Mouse (Mus musculus) intestine, embryonic 16.5 days (tissue): Measurements from ENCODE around the gene Kcnq1. TPM values are rescaled to one million over a fixed set of nuclear protein-coding genes. Genes with fewer than 3 reads are reported as not detected.

Source experiments
- ATAC-seq: fragments of 200-750 bp; cut with Nextera tagmentation; 2 replicates; pipeline ENCODE4 v1.8.0; 2017; ENCODE audit warnings: moderate TSS enrichment, moderate library complexity
- H3K27ac ChIP-seq: fragments of 300-500 bp; sonication (generic); 2 replicates; pipeline ENCODE4 v1.5.1; 2014; ENCODE audit warnings: mild to moderate bottlenecking, low read length
- H3K27me3 ChIP-seq: fragments of 300-500 bp; sonication (generic); replicated peaks from 2 replicates; pipeline ENCODE4 v1.6.1; 2014; ENCODE audit warnings: low read length, control low read depth, mixed read lengths; ENCODE audit not compliant: control insufficient read depth, insufficient read depth
- H3K36me3 ChIP-seq: fragments of 300-500 bp; sonication (generic); 2 replicates; pipeline ENCODE4 v1.6.1; 2014; ENCODE audit warnings: low read length, control low read depth; ENCODE audit not compliant: control insufficient read depth, insufficient read depth
- H3K4me1 ChIP-seq: fragments of 300-500 bp; sonication (generic); 2 replicates; pipeline ENCODE4 v1.6.1; 2014; ENCODE audit warnings: low read length, control low read depth, mixed read lengths; ENCODE audit not compliant: control insufficient read depth, insufficient read depth
- H3K4me2 ChIP-seq: fragments of 300-500 bp; sonication (generic); 2 replicates; pipeline ENCODE4 v1.6.1; 2014; ENCODE audit warnings: low read depth, low read length, control low read depth
- H3K4me3 ChIP-seq: fragments of 300-500 bp; sonication (generic); 2 replicates; pipeline ENCODE4 v1.5.1; 2014; ENCODE audit warnings: mild to moderate bottlenecking, low read length
- H3K9ac ChIP-seq: fragments of 300-500 bp; sonication (generic); 2 replicates; pipeline ENCODE4 v1.6.1; 2014; ENCODE audit warnings: low read depth, low read length
- H3K9me3 ChIP-seq: fragments of 300-500 bp; sonication (generic); 2 replicates; pipeline ENCODE4 v1.6.1; 2016; ENCODE audit warnings: low read length, control low read depth; ENCODE audit not compliant: control insufficient read depth
- WGBS: fragments of 180-500 bp; shearing (Covaris S2); extraction: QIAGEN DNeasy Blood & Tissue Kit; methylation state at CpG from one replicate; pipeline ENCODE4 v1.1.7; 2014; 5-methylcytosine and 5-hydroxymethylcytosine counted together
- polyA plus RNA-seq: library from polyadenylated mRNA; unstranded; fragments of >200 nt; fragmentation: Nextera tagmentation; extraction: Ambion mirVana; gene quantifications from 2 replicates; pipeline ENCODE4 v1.2.1, GENCODE M21; 2015

Kcnq1 gene
- polyA plus RNA-seq, 1 experiment from 2014 or later: 9.7 TPM

- no peaks in the 10 kb centered on the region for H3K9me3 ChIP-seq
- H3K4me2 ChIP-seq: no peak overlapping the region
- H3K4me1 ChIP-seq: peaks cover 6% of the 10 kb centered on the region; the same call in 1 of the 2 replicates
- no peak overlapping the region for H3K4me3 ChIP-seq
- 68% methylated on average over 15 of the region's 15 CpGs for WGBS
- H3K36me3 ChIP-seq: no peaks in the 10 kb centered on the region
- no peak overlapping the region for H3K9ac ChIP-seq
- H3K27ac ChIP-seq: peak overlapping the region; percentile 67; the same call in 1 of the 2 replicates
- peak; percentile 79 for ATAC-seq
- no peaks in the 10 kb centered on the region for H3K27me3 ChIP-seq
Measured at GRCm38 (mm10) chr7:143340601-143341281, 234.6 kb downstream of the Kcnq1 start.

GRCm38 (mm10) chr7:143341301-143341980 is 235.3 kb downstream of the Kcnq1 start:
- 50% methylated on average over 3 of the region's 3 CpGs for WGBS

GRCm38 (mm10) chr7:143343781-143344306 is 237.7 kb downstream of the Kcnq1 start:
- WGBS: 45% methylated on average over 12 of the region's 12 CpGs
- H3K4me1 ChIP-seq: peaks cover 6% of the 10 kb centered on the region; the same call in 1 of the 2 replicates
- H3K36me3 ChIP-seq: no peaks in the 10 kb centered on the region
- ATAC-seq: no peak
- no peak overlapping the region for H3K9ac ChIP-seq
- no peak overlapping the region for H3K4me2 ChIP-seq
- H3K27me3 ChIP-seq: no peaks in the 10 kb centered on the region
- no peaks in the 10 kb centered on the region for H3K9me3 ChIP-seq
- H3K27ac ChIP-seq: no peak overlapping the region
- no peak overlapping the region for H3K4me3 ChIP-seq

More at GRCm38 (mm10) chr7:143341301-143341980, 235.3 kb downstream of the Kcnq1 start:
- Histone ChIP-seq H3K4me2 (no peak overlapping the region), H3K4me3 (no peak overlapping the region), H3K27me3 (no peaks in the 10 kb centered on the region), H3K9me3 (no peaks in the 10 kb centered on the region), H3K36me3 (no peaks in the 10 kb centered on the region), H3K9ac (no peak overlapping the region), H3K27ac (peak overlapping the region; percentile 67), H3K4me1 (peaks cover 6% of the 10 kb centered on the region; the same call in 1 of the 2 replicates)
- peak; percentile 82 for ATAC-seq

- Histone ChIP-seq H3K27me3 (no peaks in the 10 kb centered on the region), H3K9me3 (no peaks in the 10 kb centered on the region), H3K9ac (no peak overlapping the region), H3K36me3 (no peaks in the 10 kb centered on the region), H3K4me1 (no peaks in the 10 kb centered on the region), H3K4me3 (no peak overlapping the region), H3K27ac (no peak overlapping the region), H3K4me2 (no peak overlapping the region)
- ATAC-seq: no peak
- WGBS: 80% methylated on average over 7 of the region's 7 CpGs
Measured at GRCm38 (mm10) chr7:143349287-143349686, 243.1 kb downstream of the Kcnq1 start.

DNA sequence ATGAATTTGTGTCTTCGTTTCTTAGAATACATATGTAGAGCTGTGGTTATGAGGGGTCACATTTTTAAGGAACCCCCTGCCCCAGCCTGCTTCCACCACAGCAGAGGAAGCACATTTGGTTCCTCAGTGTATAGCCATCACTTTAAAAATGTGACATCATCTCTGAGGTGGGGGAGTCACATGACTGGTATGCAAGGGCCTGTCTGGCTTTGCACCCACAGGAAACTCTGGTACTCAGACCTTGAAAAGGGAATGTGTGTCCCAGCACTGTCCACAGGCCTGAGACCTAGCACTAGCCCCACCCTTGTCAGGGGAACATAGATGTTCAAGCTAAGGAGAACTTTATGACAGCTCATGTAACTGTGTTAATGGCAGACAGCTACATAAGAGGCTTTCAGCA is 243.7 kb downstream of the Kcnq1 start:
- Histone ChIP-seq H3K9me3 (no peaks in the 10 kb centered on the region), H3K9ac (no peak overlapping the region), H3K27me3 (no peaks in the 10 kb centered on the region), H3K4me3 (no peak overlapping the region), H3K27ac (no peak overlapping the region), H3K4me2 (no peak overlapping the region), H3K4me1 (no peaks in the 10 kb centered on the region), H3K36me3 (no peaks in the 10 kb centered on the region)
- 87% methylated on average over 1 of the region's 1 CpGs for WGBS
- no peak; the same call in 1 of the 2 replicates for ATAC-seq

DNA sequence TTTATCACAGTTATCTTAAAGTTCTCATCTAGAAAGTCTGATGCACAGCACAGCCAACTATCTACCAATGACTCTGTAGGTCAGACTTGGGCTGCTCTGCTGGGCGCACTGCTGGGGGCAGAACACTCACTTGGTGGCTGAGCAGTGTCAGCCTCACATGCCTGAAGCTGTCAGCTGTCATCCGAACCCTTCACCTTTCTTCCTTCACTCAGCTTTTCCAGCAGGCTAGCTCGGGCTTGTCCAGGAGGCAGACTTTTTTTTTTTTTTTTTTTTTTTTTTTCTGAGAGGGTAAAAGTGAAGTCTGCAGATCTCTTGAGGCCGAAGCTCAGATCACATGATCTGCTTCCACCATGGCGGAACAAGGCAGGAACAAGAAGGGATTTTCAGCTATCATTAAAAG is 249.7 kb downstream of the Kcnq1 start:
- WGBS: 75% methylated on average over 5 of the region's 5 CpGs
- Histone ChIP-seq H3K4me3 (no peak overlapping the region), H3K4me1 (peaks cover 22% of the 10 kb centered on the region; the same call in 1 of the 2 replicates), H3K36me3 (no peaks in the 10 kb centered on the region), H3K27ac (no peak overlapping the region), H3K9ac (no peak overlapping the region), H3K9me3 (no peaks in the 10 kb centered on the region), H3K4me2 (no peak overlapping the region), H3K27me3 (no peaks in the 10 kb centered on the region)
- no peak for ATAC-seq

DNA sequence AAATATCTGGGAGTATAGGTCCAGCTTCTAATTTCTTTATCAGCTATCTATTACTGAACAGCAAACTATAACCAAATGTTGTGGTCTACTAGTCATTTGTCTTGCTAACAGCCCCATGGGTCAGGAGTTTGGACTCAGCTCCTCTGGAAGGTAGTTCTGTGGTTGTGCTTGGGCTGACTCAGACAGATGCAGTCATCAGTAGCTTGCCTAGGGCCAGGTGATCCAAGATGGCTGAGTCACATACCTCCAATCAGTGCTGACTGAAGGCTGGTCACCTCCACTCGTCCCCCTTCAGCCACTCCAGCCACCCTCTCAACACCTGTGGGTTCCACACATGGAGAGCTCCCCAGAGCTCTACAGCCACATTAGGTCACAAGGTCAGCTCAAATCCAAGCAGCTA is 250.9 kb downstream of the Kcnq1 start:
- 86% methylated on average over 1 of the region's 1 CpGs for WGBS
- no peak overlapping the region for H3K27ac ChIP-seq
- H3K4me1 ChIP-seq: peaks cover 22% of the 10 kb centered on the region; the same call in 1 of the 2 replicates
- H3K4me3 ChIP-seq: no peak overlapping the region
- H3K36me3 ChIP-seq: no peaks in the 10 kb centered on the region
- no peak for ATAC-seq
- no peak overlapping the region for H3K4me2 ChIP-seq
- H3K9me3 ChIP-seq: no peaks in the 10 kb centered on the region
- no peaks in the 10 kb centered on the region for H3K27me3 ChIP-seq
- no peak overlapping the region for H3K9ac ChIP-seq

- ATAC-seq: no peak
- H3K27me3 ChIP-seq: no peaks in the 10 kb centered on the region
- no peak overlapping the region for H3K4me2 ChIP-seq
- no peak overlapping the region for H3K9ac ChIP-seq
- WGBS: 54% methylated on average over 4 of the region's 4 CpGs
- no peaks in the 10 kb centered on the region for H3K36me3 ChIP-seq
- H3K4me3 ChIP-seq: no peak overlapping the region
- H3K4me1 ChIP-seq: peaks cover 22% of the 10 kb centered on the region; the same call in 1 of the 2 replicates
- H3K27ac ChIP-seq: no peak overlapping the region
- H3K9me3 ChIP-seq: no peaks in the 10 kb centered on the region
Measured at GRCm38 (mm10) chr7:143357831-143358230, 251.7 kb downstream of the Kcnq1 start.

DNA sequence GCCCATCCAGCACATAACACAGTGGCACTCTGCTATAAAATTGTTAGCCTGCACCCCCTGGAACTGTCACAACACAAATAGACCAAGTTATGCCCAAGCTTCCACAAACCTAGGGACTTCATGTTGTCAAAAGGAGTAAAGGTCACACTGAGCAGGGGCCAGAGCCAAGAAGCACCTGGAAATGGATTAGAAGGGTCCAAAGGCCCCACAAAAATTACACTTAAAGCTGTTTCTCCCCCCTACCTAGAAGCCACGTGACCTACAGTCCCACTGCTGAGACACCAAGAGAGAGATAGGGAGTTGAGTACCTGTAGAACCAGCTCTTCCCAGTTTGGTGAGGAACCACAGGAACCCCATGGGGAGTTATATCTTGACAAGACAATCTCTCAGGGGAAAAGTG is 253.6 kb downstream of the Kcnq1 start:
- Histone ChIP-seq H3K36me3 (no peaks in the 10 kb centered on the region), H3K4me1 (peaks cover 24% of the 10 kb centered on the region; the same call in 1 of the 2 replicates), H3K4me3 (no peak overlapping the region), H3K9ac (no peak overlapping the region), H3K9me3 (no peaks in the 10 kb centered on the region), H3K27ac (no peak overlapping the region), H3K4me2 (no peak overlapping the region), H3K27me3 (no peaks in the 10 kb centered on the region)
- peak; percentile 66 for ATAC-seq
- 73% methylated on average over 1 of the region's 1 CpGs for WGBS
